Mouse (Mus musculus) brain, embryonic 14.5 days (tissue): ENCODE measurements around the gene Hmcn1. TPM values are rescaled to one million over a fixed set of nuclear protein-coding genes. Genes with fewer than 3 reads are reported as not detected.

Experiments used
- DNase-seq: peaks from one replicate; pipeline ENCODE4 v3.0.0-alpha.2; 2011; ENCODE audit warnings: low read depth
- CTCF ChIP-seq: fragments of 200-500 bp; IDR thresholded peaks from 2 replicates; pipeline ENCODE4 v1.5.1; 2012; ENCODE audit warnings: inconsistent platforms, mild to moderate bottlenecking, moderate library complexity, borderline replicate concordance; ENCODE audit not compliant: insufficient read depth, insufficient read length; ENCODE audit errors: extremely low read depth
- POLR2A ChIP-seq: fragments of 200-500 bp; IDR thresholded peaks from 2 replicates; pipeline ENCODE4 v1.6.1; 2012; ENCODE audit warnings: mild to moderate bottlenecking, inconsistent platforms, borderline replicate concordance; ENCODE audit not compliant: poor library complexity, insufficient read depth, insufficient read length, severe bottlenecking; ENCODE audit errors: extremely low read depth
- polyA plus RNA-seq: library from polyadenylated mRNA; depleted of rRNA; stranded (reverse); fragments of >200 nt; gene quantifications from 2 replicates; pipeline ENCODE4 v1.2.3, GENCODE M21; 2012

Gene Hmcn1
- polyA plus RNA-seq, 1 experiment: 7.2 TPM

GRCm38 (mm10) chr1:150606173-150606572 lies 387.1 kb downstream of the Hmcn1 start:
- no peak for DNase-seq
- no peak for TF ChIP-seq CTCF
- no peak for TF ChIP-seq POLR2A

- DNase-seq: no peak
- TF ChIP-seq CTCF (no peak), POLR2A (no peak)
These were observed 399.6 kb downstream of the Hmcn1 start for GRCm38 (mm10) chr1:150593614-150594013.

- no peak for TF ChIP-seq POLR2A
- TF ChIP-seq CTCF: peak; percentile 74
- peak; percentile 67 for DNase-seq
These were observed 402.0 kb downstream of the Hmcn1 start for GRCm38 (mm10) chr1:150591253-150591652.

- DNase-seq: peak; percentile 51
- TF ChIP-seq CTCF: no peak
- TF ChIP-seq POLR2A: no peak
These were observed 405.8 kb downstream of the Hmcn1 start for GRCm38 (mm10) chr1:150587410-150587809.

GRCm38 (mm10) chr1:150584477-150584876 lies 408.8 kb downstream of the Hmcn1 start:
- DNase-seq: no peak
- no peak for TF ChIP-seq POLR2A
- TF ChIP-seq CTCF: no peak

- peak; percentile 69 for DNase-seq
- TF ChIP-seq CTCF (no peak), POLR2A (no peak)
These were observed 409.5 kb downstream of the Hmcn1 start for GRCm38 (mm10) chr1:150583734-150584133.

GRCm38 (mm10) chr1:150580561-150580960 lies 412.7 kb downstream of the Hmcn1 start:
- DNase-seq: no peak
- TF ChIP-seq CTCF (no peak), POLR2A (no peak)

GRCm38 (mm10) chr1:150573407-150573806 lies 419.8 kb downstream of the Hmcn1 start:
- TF ChIP-seq CTCF (no peak), POLR2A (no peak)
- peak; percentile 55 for DNase-seq

- peak; percentile 65 for DNase-seq
- TF ChIP-seq POLR2A (no peak), CTCF (no peak)
These were observed 422.6 kb downstream of the Hmcn1 start for GRCm38 (mm10) chr1:150570562-150571156.

- TF ChIP-seq CTCF (no peak), POLR2A (no peak)
- no peak for DNase-seq
These were observed 423.3 kb downstream of the Hmcn1 start for GRCm38 (mm10) chr1:150569820-150570543.

GRCm38 (mm10) chr1:150566287-150566686 lies 426.9 kb downstream of the Hmcn1 start:
- TF ChIP-seq POLR2A (no peak), CTCF (no peak)
- no peak for DNase-seq

- TF ChIP-seq CTCF (peak; percentile 17; the same call in 1 of the 2 replicates), POLR2A (no peak)
- no peak for DNase-seq
These were observed 436.6 kb downstream of the Hmcn1 start for GRCm38 (mm10) chr1:150556621-150557020.
